Mouse (Mus musculus): ENCODE data around the gene Wbp11.

GRCm38 (mm10) chr6:136807395-136808013, 20.5 kb downstream of the Wbp11 start:
- TF ChIP-seq NELFE (IDR thresholded peaks at IDR 0.05; ENCODE audit: low read depth, low read length) (no peak), CTCF (IDR thresholded peaks at IDR 0.05 in 2 of 3, conservative IDR thresholded peaks at IDR 0.05 in 1 of 3; ENCODE audit: control insufficient read depth in 1 of 3, insufficient read depth in 1 of 3, low read depth in 2 of 3, low read length in 3 of 3, poor library complexity in 1 of 3, severe bottlenecking in 1 of 3) (no peak), SIN3A (IDR thresholded peaks at IDR 0.05; ENCODE audit: low read length) (no peak), TAL1 (IDR thresholded peaks at IDR 0.05; ENCODE audit: low read length) (no peak), ZNF384 (IDR thresholded peaks at IDR 0.05; ENCODE audit: low read depth, low read length) (no peak), MYC (IDR thresholded peaks at IDR 0.05; ENCODE audit: low read depth, low read length) (no peak), HCFC1 (IDR thresholded peaks at IDR 0.05; ENCODE audit: low read depth, low read length) (no peak), POLR2A (IDR thresholded peaks at IDR 0.05; ENCODE audit: control insufficient read depth in 1 of 2, insufficient read depth in 1 of 2, low read depth in 1 of 2, low read length in 2 of 2, poor library complexity in 1 of 2) (no peak), EP300 (IDR thresholded peaks at IDR 0.05; ENCODE audit: low read depth in 1 of 2, low read length in 2 of 2) (no peak)

Data from MEL (cell line).